Mouse (Mus musculus): ENCODE data around the gene Wdr78.
A peak's percentile ranks its signal among the peaks of the same experiment; 100 is the strongest.

The Wdr78 gene

DNA sequence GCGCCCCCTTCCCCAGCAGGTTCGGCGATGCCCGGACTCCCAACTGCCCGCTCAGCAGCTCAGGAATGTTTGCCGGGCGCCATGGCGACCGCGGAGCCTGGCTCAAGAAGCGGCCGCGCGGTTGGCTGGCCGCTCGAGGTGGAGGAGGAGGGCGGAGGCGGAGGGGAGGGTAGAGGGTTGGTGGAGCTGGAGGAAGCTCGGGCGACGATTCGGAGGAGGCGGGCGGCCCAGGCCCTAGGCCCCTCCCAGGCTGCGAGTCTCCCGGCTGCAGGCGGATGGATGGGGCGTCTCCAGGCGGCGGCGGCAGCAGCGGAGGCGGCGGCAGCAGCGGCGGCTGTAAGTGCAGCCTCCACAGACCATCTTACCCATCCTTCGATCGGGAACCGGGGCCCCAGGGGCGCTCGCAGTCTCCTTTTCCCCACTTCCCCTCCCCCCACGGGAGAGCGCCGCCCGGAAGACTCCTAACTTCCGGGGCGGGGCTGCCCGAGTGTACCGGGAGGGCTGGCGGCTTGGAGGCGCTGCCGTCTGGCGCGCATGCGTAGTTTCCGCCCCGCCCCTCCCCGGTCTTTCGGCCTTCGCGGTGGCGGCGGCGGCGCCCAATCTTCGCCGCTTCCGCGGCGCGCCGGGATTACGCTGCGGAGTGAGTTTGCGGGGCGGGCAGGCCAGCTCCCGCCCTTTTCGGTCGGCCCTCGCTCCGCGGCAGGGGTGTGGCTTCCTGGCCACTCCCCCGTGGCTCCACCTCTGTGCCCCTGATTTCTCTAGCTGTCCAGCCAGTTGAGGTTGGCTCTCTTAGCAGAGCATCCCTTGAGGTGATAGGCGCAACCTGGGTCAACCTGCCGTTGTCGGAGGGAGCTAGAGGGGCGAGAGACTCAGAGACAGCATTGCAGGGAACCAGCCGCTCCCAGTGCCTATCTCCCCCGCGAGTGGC, at the start of gene Wdr78, which contains the start of gene Mier1:
Gene Wdr78, minus strand, starts transcription at position 372 of the 928 bp plus-strand sequence.
Gene Mier1, plus strand, starts transcription at position 207 of the 928 bp plus-strand sequence.
- peak; percentile 91 to 93 for DNase-seq (ENCODE audit: low spot score in 2 of 2)

DNA sequence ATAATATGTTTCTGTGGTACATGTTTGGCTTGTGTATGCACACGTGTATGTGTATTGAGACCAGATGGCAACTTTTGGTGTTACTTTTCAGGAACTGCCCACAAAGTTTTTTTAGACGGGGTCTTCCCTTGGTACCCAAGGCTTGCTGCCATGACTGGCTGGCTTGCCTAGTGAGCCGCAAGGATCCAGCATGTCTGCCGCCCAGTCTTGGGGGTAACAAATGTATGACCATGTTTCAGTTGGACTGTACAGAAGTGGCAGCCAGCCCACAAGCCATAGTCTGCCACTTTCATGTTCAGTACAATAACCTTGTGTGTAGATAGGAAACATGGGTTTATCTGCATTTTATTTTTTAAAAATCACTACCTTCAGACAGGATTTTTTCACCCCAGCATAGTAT, 44.4 kb upstream of the Wdr78 start:
- no peak for DNase-seq (ENCODE audit: low spot score in 2 of 2)

- no peak for DNase-seq (ENCODE audit: low spot score in 2 of 2)
These were observed 37.6 kb upstream of the Wdr78 start for GRCm38 (mm10) chr4:103151946-103152345.

GRCm38 (mm10) chr4:103146339-103146738, 32.0 kb upstream of the Wdr78 start:
- DNase-seq (ENCODE audit: low spot score in 2 of 2) = peak; percentile 58 to 73

DNA sequence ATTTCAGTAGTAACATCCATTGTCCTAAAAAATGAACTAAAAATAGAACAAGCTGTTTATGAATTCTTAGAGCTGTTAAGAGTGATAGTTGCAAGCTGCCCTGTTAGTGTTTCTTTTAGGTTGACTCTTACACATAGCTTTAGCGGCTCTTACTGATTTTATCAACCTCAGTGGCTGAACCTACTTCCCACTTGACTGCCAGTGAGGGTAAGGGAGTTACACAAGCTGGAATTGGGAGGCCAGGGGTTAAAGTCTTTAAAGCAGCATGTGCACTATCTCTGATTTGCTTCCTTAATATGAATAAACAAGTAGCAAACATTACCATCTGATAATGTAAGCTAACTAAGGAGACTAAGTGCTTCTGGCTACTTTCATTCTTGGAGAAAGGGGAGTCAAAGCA, 22.6 kb upstream of the Wdr78 start:
- DNase-seq (ENCODE audit: low spot score in 2 of 2) = no peak

GRCm38 (mm10) chr4:103126533-103126932, 12.2 kb upstream of the Wdr78 start:
- DNase-seq (ENCODE audit: low spot score in 2 of 2) = no peak

- no peak for DNase-seq (ENCODE audit: low spot score in 2 of 2)
These were observed 9.3 kb upstream of the Wdr78 start for GRCm38 (mm10) chr4:103123606-103124005.

DNA sequence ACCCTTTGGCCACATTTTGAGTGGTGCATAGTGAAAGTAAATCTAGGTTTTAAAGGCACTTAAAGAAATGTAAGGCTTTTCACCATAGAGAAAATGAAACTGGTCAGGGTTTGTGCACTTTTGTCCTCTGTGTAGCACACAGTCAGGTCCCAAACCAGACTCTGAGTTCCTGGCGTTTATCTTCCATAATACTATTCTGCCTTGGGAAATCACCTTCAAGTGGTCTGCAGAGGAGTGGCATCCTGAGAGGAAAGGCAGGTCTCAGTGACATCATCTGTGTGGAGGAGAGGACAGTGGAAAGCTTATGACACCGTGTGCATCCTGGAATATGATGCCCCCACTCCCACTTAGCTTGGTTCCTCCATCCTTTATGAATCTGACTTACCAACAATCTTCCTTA, 8.7 kb upstream of the Wdr78 start:
- no peak for DNase-seq (ENCODE audit: low spot score in 2 of 2)

- DNase-seq (ENCODE audit: low spot score in 2 of 2) = no peak
These were observed 6.6 kb upstream of the Wdr78 start for GRCm38 (mm10) chr4:103120874-103121389.

GRCm38 (mm10) chr4:103120395-103120794, 6.0 kb upstream of the Wdr78 start:
- no peak for DNase-seq (ENCODE audit: low spot score in 2 of 2)

- no peak for DNase-seq (ENCODE audit: low spot score in 2 of 2)
These were observed 5.7 kb upstream of the Wdr78 start for GRCm38 (mm10) chr4:103120028-103120384.

DNA sequence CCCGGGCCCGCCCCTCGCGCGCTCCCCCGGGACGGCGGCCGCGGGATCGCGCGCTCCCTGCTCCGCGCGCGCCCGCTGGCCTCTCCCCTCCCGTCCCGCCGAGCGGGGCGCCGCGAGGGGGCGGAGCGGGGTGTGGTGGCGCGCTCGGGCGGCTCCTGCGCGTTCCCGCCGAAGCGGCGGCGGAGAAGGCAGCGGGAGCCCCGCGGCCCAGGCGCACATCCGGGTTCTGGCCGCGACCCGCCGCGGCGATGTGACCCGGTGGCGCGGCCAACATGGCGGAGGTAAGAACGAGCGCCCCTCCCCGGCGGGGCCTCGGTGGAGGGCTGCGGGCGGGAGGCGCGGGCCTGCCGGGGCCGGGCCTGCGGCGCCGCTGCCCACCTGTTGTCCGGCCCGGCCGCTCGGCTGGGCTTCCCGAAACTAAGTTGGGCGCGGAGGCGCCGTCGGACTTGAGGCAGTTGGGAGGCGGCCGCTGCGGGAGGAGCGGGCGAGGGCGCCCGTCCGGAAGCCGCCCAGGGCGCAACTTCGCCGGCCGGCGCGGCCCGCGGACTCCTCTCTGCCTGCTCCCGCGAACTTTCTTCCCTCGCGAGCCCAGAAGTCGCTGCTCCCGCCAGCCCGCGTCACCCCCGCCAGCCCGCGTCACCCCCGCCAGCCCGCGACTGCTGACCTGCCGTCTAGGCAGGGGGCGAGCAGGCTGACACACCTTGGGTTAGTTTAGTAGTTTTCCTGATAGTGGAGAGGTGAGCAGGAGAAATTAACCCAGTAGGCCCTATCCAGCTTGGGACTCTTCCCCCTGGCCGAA, 5.1 kb upstream of the Wdr78 start:
- peak; percentile 51 to 52 for DNase-seq (ENCODE audit: low spot score in 2 of 2)

DNA sequence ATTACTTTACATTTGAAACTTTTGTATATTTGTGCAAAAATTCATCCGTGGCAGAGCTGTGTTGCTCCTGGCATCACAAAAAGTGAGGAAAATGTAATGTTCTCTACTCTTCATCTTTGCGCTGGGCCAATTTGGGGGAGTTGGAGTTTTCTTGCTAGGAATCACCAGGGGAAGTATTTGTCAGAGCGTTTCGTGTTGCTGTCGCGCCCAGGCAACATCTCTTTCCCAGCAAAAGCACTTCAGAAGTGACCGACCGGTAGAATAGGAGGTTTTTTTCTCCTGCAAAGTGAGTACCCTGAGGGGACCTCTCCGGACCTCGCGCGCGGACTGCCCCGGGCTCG, 4.5 kb upstream of the Wdr78 start:
- no peak for DNase-seq (ENCODE audit: low spot score in 2 of 2)

DNA sequence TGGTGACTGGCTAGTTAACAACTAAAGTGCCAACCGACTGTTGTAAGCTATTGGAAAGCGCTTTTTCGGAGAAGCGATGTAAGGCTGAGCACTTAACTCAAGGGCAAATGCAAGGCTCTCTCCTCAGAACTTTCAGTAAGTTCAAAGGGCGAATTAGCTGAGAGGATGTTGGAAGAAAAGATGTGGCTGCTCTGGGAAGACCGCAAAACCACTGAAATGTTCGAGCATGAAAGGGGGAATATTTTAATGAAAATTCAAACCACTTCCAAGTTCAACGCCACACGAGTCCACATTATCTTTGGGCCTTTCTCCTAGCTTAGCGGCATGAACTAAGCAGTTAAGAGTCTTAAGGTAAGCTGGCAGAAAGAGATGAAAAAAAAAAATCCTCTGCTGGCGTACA, 953 bp downstream of the Wdr78 start:
- no peak for DNase-seq (ENCODE audit: low spot score in 2 of 2)

- no peak for DNase-seq (ENCODE audit: low spot score in 2 of 2)
These were observed 1.7 kb downstream of the Wdr78 start for GRCm38 (mm10) chr4:103112651-103113050.

DNA sequence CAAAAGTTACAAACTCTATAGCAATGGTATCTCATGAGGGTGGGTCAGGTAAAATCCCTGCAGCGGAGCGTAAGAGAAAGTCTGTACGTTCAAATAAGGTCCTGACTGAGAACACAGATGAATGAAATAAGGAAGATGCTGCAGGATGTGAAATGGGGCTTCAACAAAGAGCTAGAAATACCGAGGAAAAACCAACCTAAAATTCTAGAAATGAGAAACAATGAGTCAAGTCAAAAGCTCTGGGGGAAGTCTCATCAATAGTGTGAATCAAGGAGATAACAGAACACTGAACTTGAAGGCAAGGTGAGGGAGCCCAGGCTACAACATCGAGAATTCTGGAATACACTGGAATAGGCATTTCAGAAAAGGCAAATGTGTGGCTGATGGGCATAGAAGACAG, 15.8 kb downstream of the Wdr78 start:
- DNase-seq (ENCODE audit: low spot score in 2 of 2) = no peak

DNA sequence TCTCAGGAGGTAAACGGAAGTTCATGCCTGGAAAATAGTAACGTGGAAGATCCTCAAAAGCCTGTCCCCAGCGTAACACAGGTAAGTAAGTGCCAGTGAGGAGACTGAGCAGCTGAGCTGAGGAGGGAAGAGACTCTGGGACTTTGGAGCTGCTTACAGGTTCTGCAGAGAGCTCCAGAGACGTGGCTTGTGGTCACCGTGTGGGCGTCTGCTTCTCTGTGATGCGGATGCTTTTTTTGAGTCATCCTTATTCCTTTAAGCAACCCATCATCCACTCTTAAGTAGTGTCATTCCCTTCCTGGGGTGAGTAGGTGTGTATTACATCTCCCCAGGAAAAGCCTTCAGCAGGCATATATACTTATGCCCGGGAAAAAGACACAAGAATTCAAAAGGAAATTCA, 18.4 kb downstream of the Wdr78 start:
- peak in 1 of 2 experiments; percentile 14 for DNase-seq (ENCODE audit: low spot score in 2 of 2)

DNA sequence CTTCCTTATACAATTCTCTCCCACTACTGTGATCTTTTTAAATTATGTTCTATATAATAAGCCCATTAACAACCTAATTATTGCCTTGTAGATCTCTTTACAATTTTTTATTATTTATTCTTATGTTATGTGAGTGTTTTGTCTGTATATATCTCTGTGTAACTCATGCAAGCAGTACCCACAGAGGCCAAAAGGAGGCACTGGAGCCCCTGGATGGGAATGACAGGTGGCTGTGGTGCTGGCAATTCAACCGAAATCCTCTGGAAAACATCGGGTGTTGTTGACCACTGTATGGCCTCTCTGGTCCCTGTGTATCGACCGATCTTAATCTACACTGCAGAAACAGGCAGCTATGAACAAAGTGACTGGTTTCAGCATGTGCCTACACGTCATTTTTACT, 29.1 kb downstream of the Wdr78 start:
- no peak for DNase-seq (ENCODE audit: low spot score in 2 of 2)

GRCm38 (mm10) chr4:103070631-103071030, 43.7 kb downstream of the Wdr78 start:
- DNase-seq (ENCODE audit: low spot score in 2 of 2) = no peak

DNA sequence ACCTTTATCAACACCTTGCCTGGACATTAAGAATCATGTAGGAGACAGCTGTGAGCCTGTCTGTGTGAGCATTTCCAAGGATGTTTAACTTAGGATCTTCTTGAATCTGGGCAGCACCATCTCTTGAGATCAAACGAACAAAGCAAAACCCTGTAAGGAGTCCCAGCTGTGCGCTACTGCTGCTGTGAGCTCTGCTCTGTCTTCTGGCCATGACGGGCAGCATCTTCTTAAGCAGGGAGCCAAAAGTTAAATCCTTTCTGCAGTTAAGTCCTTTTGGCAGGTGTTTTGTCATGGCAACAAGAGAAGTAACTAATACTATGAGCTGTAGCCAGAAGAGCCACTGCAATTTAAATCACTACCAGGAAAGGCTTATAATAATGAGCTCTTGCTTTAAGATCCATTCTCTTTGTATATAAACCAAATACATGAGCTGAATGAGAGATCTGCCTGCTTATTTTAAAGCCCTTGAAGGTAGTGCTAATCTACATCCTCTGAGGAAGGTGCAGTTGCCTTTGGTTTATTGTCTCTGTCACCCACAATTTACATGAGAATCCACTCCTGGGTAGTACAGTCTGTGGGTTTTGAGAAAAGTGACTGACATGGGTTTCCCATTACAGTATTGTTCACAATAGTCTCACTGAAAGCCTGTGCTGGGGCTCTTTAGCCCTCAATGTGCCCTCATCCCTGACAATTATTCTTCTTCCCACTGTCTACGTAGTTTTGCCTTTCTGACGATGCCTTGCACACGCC, 46.3 kb downstream of the Wdr78 start:
- no peak for DNase-seq (ENCODE audit: low spot score in 2 of 2)

GRCm38 (mm10) chr4:103064976-103065375, 49.4 kb downstream of the Wdr78 start:
- DNase-seq (ENCODE audit: low spot score in 2 of 2) = no peak

GRCm38 (mm10) chr4:103064421-103064820, 49.9 kb downstream of the Wdr78 start:
- no peak for DNase-seq (ENCODE audit: low spot score in 2 of 2)

All from right cerebral cortex, postnatal 36 days (tissue).